Mouse (Mus musculus): ENCODE results near the gene Mmp9. TPM values are rescaled to one million over a fixed set of nuclear protein-coding genes. Genes with fewer than 3 reads are reported as not detected.

The Mmp9 gene
- polyA plus RNA-seq, 2 experiments from 2014 or later = 0.78 to 1.4 TPM

- ATAC-seq = no peak
These were observed 27.7 kb upstream of the Mmp9 start for GRCm38 (mm10) chr2:164912749-164913427.

GRCm38 (mm10) chr2:164913428-164913786 lies 27.2 kb upstream of the Mmp9 start:
- ATAC-seq = peak; percentile 70

- ATAC-seq = no peak
These were observed 23.8 kb upstream of the Mmp9 start for GRCm38 (mm10) chr2:164916820-164917219.

GRCm38 (mm10) chr2:164917371-164917770 lies 23.2 kb upstream of the Mmp9 start:
- no peak for ATAC-seq

- no peak for ATAC-seq
These were observed 22.3 kb upstream of the Mmp9 start for GRCm38 (mm10) chr2:164918325-164918724.

GRCm38 (mm10) chr2:164921984-164922383 lies 18.6 kb upstream of the Mmp9 start:
- no peak for ATAC-seq

GRCm38 (mm10) chr2:164923291-164923690 lies 17.3 kb upstream of the Mmp9 start:
- ATAC-seq = no peak

GRCm38 (mm10) chr2:164924100-164924857 lies 16.3 kb upstream of the Mmp9 start:
- ATAC-seq = peak; percentile 89

- ATAC-seq = no peak
These were observed 9.6 kb upstream of the Mmp9 start for GRCm38 (mm10) chr2:164930706-164931581.

- no peak for ATAC-seq
These were observed 7.0 kb upstream of the Mmp9 start for GRCm38 (mm10) chr2:164933534-164933933.

GRCm38 (mm10) chr2:164935991-164936390 lies 4.6 kb upstream of the Mmp9 start:
- ATAC-seq = no peak

GRCm38 (mm10) chr2:164938146-164939091 lies 2.2 kb upstream of the Mmp9 start:
- peak; percentile 64 for ATAC-seq

- no peak for ATAC-seq
These were observed 1.5 kb upstream of the Mmp9 start for GRCm38 (mm10) chr2:164939106-164939505.

GRCm38 (mm10) chr2:164942692-164943290 lies 2.2 kb downstream of the Mmp9 start:
- ATAC-seq = peak; percentile 85

GRCm38 (mm10) chr2:164947506-164947905 lies 6.9 kb downstream of the Mmp9 start:
- ATAC-seq = no peak

- ATAC-seq = no peak
These were observed 7.3 kb downstream of the Mmp9 start for GRCm38 (mm10) chr2:164947930-164948329.

- no peak for ATAC-seq
These were observed 8.4 kb downstream of the Mmp9 start for GRCm38 (mm10) chr2:164948962-164949361.

- ATAC-seq = no peak
These were observed 9.9 kb downstream of the Mmp9 start for GRCm38 (mm10) chr2:164950501-164950900.

- no peak for ATAC-seq
These were observed 11.2 kb downstream of the Mmp9 start for GRCm38 (mm10) chr2:164951745-164952144.

GRCm38 (mm10) chr2:164952448-164952847 lies 11.9 kb downstream of the Mmp9 start:
- ATAC-seq = no peak

- peak; percentile 47 for ATAC-seq
These were observed 12.6 kb downstream of the Mmp9 start for GRCm38 (mm10) chr2:164953224-164953623.

- ATAC-seq = no peak
These were observed 15.1 kb downstream of the Mmp9 start for GRCm38 (mm10) chr2:164955725-164956124.

Measured in activated CD4-positive, CD25-positive, alpha-beta regulatory T cell, adult 4 months (primary cell).